Mouse (Mus musculus): Measurements from ENCODE around the gene Dnah17.
A peak's percentile ranks its signal among the peaks of the same experiment; 100 is the strongest.

The Dnah17 gene

DNA sequence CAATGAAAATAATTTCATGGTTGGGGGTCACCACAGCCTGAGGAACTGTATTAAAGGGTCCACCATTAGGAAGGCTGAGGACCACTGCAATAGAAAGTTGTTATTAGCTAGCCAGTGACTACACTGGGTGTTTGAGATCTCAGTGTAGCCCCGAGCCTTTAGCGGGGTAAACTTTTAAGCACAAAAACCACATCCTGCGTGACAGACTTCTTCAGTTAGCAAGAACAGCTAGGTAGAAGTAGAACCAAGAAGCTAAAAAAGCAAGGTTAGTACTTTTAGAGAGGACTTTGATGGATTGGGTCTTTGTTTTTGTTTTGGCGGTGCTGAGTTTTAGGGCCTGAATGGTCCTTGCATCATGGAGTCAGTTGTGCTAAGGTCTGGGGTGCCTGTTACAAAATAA lies 13.3 kb upstream of the Dnah17 start:
- DNase-seq (ENCODE audit: low read depth, low spot score), result no peak

DNA sequence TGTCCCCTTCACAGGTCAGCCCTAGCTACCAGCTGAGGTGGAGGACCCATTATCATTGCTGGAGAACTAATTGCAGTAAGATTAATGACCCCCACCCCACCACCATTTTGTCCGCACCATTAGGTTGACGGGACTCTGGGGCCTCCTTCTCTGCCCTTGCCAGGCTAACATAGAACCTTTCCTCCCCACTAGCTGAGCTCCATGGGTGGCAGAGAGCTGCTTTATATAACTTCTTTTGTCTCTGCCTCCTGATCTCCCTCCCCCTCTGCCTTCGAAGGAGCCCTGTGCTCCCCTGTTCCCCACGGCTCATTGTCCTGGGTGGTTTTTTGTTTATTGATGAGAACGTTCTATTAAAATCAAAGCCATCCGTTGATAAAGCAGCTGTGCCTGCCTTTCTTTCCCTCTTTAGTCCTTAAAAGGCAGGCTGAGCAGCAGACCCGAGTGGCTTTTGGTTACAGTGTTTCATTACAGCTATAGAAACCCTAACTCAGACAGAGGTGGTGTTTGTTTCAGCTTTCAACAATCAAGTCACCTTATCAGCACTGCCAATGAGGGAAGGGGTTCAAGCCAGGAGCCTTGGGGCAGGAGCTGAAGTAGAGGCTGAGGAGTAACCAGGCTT lies 12.2 kb upstream of the Dnah17 start:
- no peak for DNase-seq (ENCODE audit: low read depth, low spot score)

DNA sequence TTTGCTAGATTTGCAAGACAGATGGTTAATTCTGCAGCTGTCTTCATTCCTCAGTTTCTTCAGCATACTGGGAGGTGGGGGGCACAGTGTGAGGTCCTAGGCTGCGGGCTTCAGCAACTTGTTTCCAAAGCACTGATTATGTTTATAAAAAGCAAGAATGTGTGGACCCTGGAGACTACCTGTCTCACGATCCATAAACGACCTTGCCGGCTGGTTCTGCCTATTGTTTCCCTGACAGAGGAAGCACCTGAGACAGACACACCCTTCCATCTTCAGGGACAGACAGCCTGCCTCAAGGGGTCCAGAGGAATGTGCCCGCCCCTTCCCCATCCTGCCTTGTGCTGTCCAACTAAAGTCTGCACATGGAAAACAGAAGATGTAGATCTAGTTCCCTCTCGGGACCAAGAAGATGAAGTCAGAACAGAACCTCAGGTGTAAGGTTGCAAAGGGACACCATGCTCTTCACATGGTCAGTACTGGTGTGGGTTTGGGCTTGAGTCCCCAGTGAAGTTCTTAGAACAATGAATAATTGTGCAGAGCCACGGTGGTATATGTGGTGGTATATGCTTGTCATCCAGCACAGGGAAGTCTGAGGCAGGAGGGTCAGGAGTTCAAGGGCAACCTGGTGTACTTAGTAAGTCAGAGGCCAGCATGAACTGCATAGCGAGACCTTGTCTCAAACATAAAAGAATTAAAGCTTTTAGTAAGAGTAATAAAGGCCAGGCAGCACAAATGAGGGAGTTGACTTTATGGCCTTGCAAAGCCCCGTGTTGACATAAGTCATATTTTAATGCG lies 10.5 kb upstream of the Dnah17 start:
- no peak for DNase-seq (ENCODE audit: low read depth, low spot score)

DNA sequence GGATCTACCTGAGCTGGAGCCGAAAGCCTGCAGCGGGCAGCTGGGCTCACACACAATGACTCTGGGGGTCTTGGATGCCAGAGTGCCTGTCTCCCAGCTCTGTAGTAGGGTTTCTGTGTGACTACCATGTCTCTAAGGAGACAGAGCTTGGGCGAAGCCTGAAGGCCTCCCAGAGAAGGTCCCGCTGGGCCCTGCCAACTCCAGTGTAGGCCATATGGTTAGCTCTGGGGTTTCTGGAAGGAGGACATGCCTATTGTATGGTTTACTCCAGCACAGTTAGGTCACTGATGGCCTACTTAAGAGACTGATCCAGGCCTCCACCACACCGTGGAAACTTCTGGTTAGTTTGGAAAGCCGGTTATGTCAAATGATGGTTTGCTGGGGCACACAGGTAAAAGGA lies 7.9 kb upstream of the Dnah17 start:
- DNase-seq (ENCODE audit: low read depth, low spot score), result no peak

DNA sequence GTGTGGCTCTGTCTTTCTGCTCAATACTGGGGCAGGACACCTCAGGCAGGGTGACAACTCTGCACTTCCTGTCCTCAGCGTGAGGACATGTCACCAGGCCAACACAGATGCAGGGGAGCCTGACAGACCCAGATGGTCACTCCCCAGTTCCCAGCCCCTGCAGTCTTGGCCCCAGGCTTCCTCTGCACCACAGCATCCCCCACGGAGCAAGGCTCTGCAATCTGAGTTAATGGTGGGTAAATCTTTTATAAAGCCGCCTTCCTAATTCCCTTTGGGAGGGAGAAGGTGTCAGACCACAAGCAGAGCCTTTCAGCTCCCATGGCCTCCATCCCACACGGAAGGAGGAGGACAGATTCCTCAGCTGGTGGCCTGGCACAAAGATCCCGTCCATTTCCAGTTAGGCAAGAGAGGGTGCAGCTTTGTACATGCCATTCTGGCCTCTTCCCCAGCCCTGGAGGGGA lies 5.8 kb upstream of the Dnah17 start:
- DNase-seq (ENCODE audit: low read depth, low spot score), result no peak

DNA sequence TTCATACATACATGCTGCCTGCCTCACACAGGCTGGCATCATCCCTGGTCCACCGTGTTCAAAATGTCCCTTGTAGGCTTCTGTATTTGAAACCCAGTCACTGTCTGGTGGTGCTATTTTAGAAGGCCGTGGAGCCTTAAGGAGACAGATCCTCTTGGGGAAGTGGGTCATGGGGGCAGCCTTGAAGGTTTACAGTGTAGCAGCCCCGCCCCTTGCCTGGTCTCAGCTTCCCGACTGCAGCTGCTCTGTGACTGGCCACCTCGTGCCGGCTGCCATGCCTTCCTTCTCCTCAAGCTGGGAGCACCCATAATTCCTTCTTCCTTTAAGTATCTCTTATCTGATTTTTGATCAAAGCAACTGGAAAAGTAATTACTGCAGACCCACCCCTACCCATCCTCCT lies 4.8 kb upstream of the Dnah17 start:
- DNase-seq (ENCODE audit: low read depth, low spot score), result no peak

DNA sequence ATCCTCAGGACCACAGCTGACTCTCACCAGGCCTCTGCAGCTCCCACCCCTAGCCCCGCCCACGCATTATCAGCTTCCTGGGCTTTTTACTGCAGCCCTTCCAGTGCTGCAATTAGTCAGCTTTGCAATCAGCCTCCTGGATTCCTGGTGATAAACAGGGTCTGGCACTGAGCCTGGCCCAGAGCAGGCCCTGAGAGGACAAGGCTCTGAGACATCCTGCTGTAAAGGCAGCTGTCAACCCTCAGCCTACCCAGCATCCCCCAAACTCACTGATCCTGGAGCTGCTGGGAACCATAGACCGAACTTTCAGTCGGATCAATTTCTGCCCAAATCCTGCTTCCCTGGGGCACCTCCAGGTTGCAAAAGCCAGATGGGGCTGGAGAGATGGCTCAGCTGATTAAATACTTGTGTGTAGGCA lies 3.3 kb upstream of the Dnah17 start:
- DNase-seq (ENCODE audit: low read depth, low spot score), result no peak

DNA sequence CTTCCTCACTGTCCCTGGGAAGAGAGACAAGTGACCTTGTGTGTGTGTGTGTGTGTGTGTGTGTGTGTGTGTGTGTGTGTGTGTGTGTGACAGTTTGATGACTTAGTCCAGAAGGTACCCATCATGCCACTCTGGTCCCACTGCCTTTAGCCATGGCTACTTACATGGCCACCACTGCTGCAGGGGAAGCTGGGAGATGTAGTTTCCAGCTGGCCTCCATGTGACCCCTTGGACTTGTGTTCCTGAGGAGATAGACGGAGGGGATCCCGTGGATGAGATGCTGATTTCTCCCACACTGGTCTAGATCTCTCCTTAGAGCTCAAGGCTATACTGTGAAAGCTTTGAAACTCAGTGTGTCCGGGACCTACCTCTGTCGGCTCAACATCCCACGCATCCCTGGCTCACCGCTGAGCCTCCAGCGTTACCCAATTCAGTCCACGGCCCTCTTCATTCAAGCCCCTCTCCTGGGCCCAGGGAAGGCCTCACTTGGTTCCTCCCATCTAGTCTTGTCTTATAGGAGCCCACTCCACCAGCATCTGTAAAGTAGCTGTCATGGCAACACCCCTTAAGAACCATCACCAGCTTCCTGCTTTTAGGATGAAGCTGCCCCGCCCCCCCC lies 2.8 kb upstream of the Dnah17 start:
- no peak for DNase-seq (ENCODE audit: low read depth, low spot score)

DNA sequence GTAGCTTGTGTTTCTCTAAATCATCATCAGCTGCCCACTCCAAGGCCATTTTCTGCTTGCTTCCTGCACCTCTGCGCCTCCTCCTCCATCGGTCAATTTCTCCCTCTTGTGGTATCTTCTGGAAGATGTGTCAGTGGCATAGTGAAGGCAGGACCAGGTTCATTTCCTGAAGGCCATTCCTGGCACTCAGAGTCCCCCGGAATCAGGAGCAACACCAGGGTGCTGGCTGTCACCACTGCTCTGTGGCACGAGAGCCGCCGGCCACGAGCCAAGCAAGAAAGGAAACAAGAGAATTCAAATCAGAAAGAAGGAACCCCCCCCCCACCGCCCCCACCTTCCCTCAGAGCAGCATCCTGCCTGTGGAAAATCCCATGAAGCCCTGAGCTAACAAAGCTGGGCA lies 1.7 kb upstream of the Dnah17 start:
- DNase-seq (ENCODE audit: low read depth, low spot score), result no peak

DNA sequence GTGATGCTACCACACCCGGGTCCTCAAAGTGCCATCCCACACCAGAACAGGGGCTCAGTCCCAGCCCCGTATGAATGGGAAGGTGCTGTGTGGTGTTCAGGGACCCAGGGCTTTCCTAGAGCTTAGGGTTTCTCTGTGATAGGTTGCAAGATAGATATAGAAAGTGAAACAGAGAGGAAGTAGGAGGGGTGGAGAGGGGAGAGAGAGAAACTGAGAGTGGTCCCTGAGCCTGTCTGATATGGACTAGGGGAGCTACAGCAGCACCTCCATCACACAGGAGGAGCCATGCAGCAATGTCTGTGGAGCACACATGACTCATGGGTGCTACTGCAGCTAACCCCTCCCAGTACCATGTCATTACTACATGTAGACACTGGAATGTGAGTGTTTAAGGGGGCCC lies 622 bp downstream of the Dnah17 start:
- DNase-seq (ENCODE audit: low read depth, low spot score), result no peak

DNA sequence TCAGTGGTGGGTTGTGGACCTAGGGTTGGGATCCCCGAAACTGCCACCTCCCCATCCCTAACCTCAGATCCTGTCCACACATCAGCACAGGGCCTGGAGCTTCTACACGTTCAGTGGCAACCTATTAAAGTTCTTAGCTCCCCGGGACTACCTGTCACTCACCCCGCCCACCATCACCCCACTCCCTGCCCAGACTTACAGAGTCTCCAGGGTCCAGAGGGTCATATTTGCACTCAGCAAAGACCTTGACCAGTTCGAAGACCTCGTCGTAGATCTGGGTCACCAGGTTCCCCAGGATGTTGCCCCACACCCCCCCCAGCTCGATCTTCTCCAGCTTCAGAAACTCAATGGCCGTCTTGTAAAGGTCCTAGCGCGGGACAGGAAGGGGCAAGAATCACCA lies 8.8 kb downstream of the Dnah17 start:
- DNase-seq (ENCODE audit: low read depth, low spot score), result no peak

DNA sequence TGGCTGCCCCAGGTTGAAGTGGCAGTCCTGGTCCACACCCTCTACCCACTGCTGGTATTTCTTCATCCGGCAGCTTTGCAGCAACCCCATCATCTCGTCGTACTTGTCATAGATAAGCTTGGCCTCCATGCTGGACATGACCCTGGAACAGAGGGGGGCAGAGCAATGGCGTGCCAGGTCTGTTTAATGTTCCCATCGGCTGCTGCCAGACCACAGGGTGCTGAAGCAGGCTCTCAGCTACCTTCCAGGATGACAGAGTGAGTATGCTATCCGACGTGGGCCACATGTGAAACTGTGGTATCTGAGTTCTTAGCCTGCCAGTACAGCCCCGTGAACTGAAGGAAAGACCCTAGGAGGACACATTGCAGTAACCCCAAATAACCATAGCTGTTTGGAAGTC lies 11.7 kb downstream of the Dnah17 start:
- no peak for DNase-seq (ENCODE audit: low read depth, low spot score)

DNA sequence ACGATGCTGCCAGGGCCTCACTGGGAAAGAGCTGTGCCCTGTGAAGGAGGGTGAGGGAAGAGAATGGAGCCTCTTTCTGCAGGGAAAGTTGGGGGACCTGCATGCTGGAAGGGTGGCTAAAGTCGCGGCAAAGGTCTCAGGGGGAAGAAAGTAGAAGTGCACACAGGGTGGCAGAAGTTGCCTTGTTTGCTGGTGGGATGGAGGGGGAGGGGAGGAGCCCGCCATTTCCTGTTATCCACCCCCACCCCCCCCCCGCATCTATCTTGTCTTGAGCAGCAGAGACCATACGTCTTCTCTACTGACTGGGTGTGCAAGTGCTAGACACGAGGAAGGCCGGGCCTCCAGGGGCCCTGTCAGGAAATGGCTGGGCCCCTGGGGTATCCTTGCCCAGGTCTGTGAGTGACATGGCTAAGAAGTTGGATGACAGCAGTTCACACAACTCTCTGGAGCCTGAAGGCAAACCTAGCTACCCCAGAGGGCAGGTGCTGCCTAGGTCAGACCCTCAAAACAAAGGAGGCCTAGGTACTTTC lies 15.8 kb downstream of the Dnah17 start:
- DNase-seq (ENCODE audit: low read depth, low spot score), result no peak

DNA sequence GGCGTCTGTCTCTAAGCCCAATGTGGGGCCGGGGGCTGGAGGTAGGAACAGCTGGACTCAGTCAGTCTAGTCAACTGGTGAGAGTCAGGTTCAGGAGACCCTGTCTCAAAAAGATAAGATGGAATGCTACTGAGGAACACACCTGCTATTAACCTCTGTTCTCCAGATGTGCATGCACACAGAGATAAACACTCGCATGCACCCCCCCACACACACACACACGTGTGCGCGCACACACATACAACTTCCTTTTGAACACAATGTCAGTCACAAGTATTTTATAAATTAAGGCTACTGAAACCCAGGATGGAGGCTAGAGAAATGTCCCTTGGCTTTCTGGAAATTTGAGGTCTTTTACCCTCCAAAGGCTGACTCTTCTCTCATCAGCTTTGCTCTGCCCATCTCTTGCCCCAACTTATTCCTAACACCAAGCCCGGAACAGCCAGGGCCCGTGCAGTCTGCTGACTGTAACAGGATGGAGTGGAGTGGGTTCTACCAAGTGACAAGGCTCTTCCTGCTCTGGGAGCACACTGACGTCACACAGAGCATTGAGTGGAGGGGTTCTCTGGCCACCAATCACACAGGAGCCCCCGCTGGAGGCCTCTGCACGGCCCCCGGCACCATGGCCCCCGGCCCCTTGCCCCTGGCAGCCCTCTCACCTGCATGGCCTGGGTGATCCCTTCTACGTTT lies 16.8 kb downstream of the Dnah17 start:
- no peak for DNase-seq (ENCODE audit: low read depth, low spot score)

DNA sequence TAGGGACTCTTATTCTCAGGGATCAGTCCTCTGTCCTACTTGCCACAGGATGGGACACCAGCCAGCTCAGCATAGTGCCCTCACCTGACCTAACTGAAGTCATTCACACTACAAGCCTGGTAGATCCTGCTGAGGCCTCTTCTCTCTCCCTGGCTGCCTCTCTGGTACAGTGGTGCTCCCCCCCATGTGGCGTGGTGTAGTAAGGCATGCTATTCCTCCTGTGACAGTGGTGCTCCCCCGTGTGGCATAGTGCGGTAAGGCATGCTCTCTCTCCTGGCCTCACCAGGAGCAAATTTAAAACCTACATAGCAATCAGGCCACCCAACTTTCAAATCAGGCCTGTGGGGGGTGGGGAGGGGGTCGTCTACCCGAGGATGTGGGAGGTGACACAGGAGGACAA lies 26.4 kb downstream of the Dnah17 start:
- DNase-seq (ENCODE audit: low read depth, low spot score), result peak; percentile 30

DNA sequence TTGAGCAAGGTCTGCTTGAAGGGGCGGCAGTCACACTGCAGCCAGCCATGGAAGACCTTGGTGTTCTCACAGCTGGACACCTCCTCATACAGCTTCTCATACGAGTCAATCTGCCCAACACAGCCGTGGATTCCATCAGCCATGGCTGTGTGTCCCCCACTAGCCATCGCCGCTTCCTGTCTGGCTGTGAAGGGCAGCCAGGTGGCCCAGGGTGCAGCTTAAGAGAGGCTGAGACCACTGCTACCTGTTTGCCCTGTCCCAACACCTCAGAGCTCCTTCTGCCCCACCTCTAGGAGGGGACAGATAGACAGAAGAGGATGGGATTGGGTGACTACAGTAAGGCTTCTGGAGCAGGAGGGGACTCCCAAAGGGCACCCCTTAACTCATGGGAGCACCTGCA lies 27.1 kb downstream of the Dnah17 start:
- no peak for DNase-seq (ENCODE audit: low read depth, low spot score)

DNA sequence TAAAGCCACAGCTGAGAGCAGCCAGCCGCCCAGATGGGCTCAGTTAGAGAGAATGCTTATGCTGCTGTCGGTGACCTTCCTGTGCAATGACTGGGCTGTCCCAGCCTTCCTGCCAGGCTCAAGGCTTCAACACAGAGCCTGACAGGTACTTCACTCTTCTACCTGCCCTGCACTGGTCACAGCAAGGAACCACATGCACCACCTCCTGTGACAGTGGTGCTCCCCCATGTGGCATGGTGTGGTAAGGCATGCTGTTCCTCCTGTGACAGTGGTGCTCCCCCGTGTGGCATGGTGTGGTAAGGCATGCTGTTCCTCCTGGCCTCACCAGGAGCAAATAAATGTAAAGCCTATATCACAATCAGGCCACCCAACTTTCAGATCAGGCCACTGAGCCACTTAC lies 27.6 kb downstream of the Dnah17 start:
- DNase-seq (ENCODE audit: low read depth, low spot score), result no peak

DNA sequence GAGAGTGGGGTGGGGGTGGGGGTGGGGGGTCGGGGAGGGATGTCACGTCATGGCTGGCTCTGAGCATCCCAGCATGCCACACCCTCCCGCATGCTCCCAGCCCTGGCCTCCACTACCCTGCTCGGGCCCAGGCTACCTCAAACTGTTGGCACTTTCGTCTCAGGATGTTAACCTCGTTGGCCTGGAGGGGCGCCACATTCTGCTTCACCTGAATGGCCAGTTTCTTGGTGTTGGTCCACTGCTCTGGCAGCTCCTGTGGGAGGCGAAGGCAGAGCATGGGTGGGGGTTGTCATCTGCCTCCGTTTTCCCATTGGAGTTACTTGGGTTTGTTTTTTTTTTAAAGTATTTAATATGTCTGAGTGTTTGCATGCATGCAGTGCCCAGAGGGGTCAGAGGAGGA lies 29.3 kb downstream of the Dnah17 start:
- no peak for DNase-seq (ENCODE audit: low read depth, low spot score)

DNA sequence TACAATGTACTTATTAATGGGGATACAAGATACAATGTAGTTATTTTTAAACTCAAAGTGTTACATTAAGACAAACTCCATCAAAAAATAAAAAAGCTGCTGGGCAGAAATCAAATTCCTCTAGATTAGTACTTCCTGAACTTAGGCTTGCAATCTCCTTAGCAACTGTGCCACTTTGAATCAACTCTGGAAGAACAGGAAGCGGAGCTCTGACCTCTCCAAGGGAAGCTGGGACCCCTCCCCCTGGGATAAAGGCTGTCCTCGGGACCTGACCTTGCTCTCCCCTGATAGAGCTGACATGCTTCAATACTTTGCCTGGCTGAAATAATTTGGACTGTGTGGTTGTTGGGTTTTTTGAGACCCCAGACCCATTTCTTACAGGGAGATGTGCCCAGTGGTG lies 33.7 kb downstream of the Dnah17 start:
- no peak for DNase-seq (ENCODE audit: low read depth, low spot score)

DNA sequence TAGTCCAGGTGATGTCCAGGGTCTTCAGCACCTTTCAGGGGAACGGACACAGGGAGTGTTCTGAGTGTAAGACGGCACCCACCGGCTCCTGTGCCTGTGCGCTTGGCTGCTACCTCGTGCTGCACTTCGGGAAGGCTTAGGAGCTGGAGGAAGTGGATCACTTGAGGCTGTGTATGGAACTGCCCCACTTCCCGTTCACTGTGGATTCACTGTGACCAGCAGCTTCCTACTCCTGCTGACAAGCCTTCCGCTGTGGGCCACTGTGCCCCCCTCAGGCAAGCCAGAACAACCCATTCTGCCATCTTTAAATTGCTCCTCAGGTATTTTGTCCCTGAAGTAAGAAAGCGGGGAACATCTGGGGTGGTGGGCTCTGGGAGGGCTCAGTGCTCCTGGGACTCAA lies 35.4 kb downstream of the Dnah17 start:
- no peak for DNase-seq (ENCODE audit: low read depth, low spot score)

DNA sequence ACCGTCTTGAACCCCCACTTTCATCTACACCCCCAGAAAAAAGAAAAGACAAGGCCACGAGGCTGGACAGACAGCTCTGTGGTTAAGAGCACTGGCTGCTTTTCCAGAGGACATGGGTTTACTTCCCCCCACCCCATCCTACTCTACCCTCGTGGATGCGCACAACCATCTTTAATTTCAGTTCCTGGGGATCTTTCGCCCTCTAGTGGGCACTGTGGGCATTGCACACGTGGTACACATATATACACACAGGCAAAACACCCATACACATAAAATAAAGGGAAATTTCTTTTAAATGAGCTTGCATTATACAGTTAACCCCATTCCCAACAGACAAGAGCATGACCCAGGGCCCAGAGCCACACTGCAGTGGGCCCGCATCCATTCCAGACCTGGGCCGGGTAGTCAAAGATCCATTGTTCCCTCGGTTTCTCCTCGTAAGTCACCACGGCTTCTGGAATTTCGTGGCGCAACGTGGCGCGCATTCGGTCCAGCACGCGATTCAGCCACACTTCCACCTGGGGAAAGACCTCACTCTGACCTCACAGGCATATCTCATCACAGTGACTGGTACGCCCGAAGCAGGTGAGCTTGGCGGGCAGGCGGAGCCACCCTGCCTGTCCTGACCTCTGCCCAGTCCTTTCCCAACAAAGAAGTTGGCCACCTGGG lies 39.3 kb downstream of the Dnah17 start:
- no peak for DNase-seq (ENCODE audit: low read depth, low spot score)

DNA sequence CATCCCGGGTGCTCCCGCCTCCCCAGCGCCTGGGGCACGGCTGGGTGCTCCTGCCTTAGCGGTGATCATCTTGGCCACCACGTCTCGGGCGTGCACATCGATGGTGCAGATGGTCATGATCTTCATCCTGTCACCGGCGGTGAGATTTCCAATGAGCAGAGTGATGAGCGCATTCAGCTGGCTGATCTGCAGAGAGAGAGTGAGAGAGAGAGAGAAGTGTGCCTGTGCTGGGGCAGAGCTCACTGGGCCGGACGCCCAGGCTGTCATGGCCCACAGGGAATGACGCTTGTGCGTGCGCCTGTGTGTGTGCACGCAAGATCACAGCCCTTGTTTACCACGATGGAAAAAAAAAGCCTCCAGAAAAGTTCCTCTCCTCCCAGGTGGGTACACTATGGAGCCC lies 41.5 kb downstream of the Dnah17 start:
- DNase-seq (ENCODE audit: low read depth, low spot score), result no peak
